Comparison of ENCODE assay signal across 17 mouse cellular contexts in the genomic region with DNA sequence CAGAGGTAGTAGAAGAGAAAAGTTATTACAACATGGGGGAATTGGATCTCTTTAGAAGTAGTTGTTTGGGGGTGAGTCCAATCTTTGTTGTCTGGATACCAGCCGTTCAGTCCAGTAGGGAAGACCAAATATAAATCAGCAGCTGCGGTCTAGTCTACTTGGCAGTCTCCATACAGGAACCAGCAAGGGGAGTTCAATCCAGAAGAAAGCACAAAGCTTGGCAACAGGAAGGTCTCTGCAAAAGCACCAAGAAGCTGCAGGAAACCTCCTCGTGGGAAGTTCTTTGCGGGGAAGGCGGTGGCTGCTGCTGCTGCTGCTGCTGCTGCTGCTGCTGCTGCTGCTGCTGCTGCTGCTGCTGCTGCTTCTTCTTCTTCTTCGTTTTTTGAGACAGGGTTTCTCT. TPM values are rescaled to one million over a fixed set of nuclear protein-coding genes. Genes with fewer than 3 reads are reported as not detected.
A peak's percentile ranks its signal among the peaks of the same experiment; 100 is the strongest.
DNase-seq lines count a peak whose midpoint lies in the region; TF ChIP-seq lines count a peak whose summit lies in the region.
"Had no signal": no experiment of that assay in that cellular context is flagged by ENCODE, and none has a peak within 500 bp of the region (broad histone marks: within the 10 kb centered on the region; RNA-seq: fewer than 3 reads in every experiment).

No protein-coding gene starts in this region.

- H3K4me3 ChIP-seq in gastrocnemius, adult 2 months = no peak overlapping the region
- H3K4me3 ChIP-seq: embryonic facial prominence, embryonic 10.5 days; forebrain, embryonic 10.5 days; heart, embryonic 13.5 days; hindbrain, embryonic 10.5 days; hindbrain, embryonic 15.5 days had no signal

- no peak for TF ChIP-seq CTCF in gastrocnemius, adult 2 months (IDR thresholded peaks at IDR 0.05)

- H3K27ac ChIP-seq in gastrocnemius, adult 2 months = 0 out of 2 replicates have a peak overlapping the region, but pooled peaks have one; percentile 10
- H3K27ac ChIP-seq: embryonic facial prominence, embryonic 10.5 days; forebrain, embryonic 10.5 days; heart, embryonic 13.5 days; hindbrain, embryonic 10.5 days; hindbrain, embryonic 15.5 days had no signal

- intact Hi-C loops in gastrocnemius, adult 2 months (cut with DNase I) = no loop called here
- intact Hi-C loops in gastrocnemius, postnatal 36 days (cut with DNase I) = no loop called here
- intact Hi-C loops in heart, postnatal 36 days (cut with DNase I) = loop anchor here (5.0 kb wide), 2 partner anchors 51 to 289 kb away; a partner anchor contains a TSS

- DNase-seq in gastrocnemius, adult 2 months = no peak
- no peak for DNase-seq in gastrocnemius, postnatal 36 days
- peak; percentile 3 to 7 for DNase-seq in heart, postnatal 36 days
- no peak for DNase-seq in heart, postnatal 4 days
- DNase-seq in kidney, postnatal 14 days = peak; percentile 4
- no peak for DNase-seq in kidney, postnatal 4 days
- DNase-seq in adrenal gland, adult (ENCODE audit: inconsistent age in 2 of 2, low spot score in 1 of 2) = no peak
- DNase-seq: adrenal gland, postnatal 14 days; cerebellum, adult 18-20 months; cerebellum, adult 9-11 months; cerebellum, postnatal 36 days; gastrocnemius, postnatal 14 days had no signal

RNA-seq across cellular contexts. Expression of a gene that starts 10.9 kb away (rescaled TPM):
- total RNA-seq in gastrocnemius, adult 2 months (2021) = 100 to 1,000 TPM; 113 to 116 TPM
- total RNA-seq in gastrocnemius, postnatal 36 days (2021) = 100 to 1,000 TPM; 106 to 117 TPM
- 100 to 1,000 TPM; 160 to 170 TPM for total RNA-seq in heart, postnatal 36 days (2021)
- 100 to 1,000 TPM; 180 to 187 TPM for total RNA-seq in heart, postnatal 4 days (2021)

Comparison
In these comparisons a context has a peak if more than half of its experiments do, and no peak if none do; other contexts are left out.
1. DNase-seq: peak in heart, postnatal 36 days (2 of 2) and kidney, postnatal 14 days (single experiment); none in gastrocnemius, adult 2 months (single experiment), gastrocnemius, postnatal 36 days (0 of 2), heart, postnatal 4 days (single experiment), kidney, postnatal 4 days (0 of 2) and adrenal gland, adult (0 of 2).